Mouse (Mus musculus): ENCODE results near the gene Exoc5. TPM values are rescaled to one million over a fixed set of nuclear protein-coding genes. Genes with fewer than 3 reads are reported as not detected.

Exoc5 gene
- polyA plus RNA-seq, 1 experiment from 2014 or later = 43.2 TPM

GRCm38 (mm10) chr14:49065529-49066273 lies 752 bp downstream of the Exoc5 start, which contains the start of gene Ap5m1:
Ap5m1 (plus strand) TSS chr14:49066097.
- Histone ChIP-seq H3K9me3 (replicated peaks) (no peaks in the 10 kb centered on the region), H3K36me3 (no peaks in the 10 kb centered on the region), H3K4me1 (peaks cover 17% of the 10 kb centered on the region), H3K4me2 (replicated peaks) (peak within 1 kb of the TSS; percentile 66), H3K9ac (peak within 1 kb of the TSS; percentile 91), H3K27ac (replicated peaks) (peak within 1 kb of the TSS; percentile 98), H3K27me3 (no peaks in the 10 kb centered on the region), H3K4me3 (replicated peaks) (peak within 1 kb of the TSS; percentile 89)
- WGBS = under 1% methylated on average over 41 of the region's 62 CpGs
- ATAC-seq (ENCODE audit: insufficient number of reproducible peaks, low FRiP score, low TSS enrichment, low read depth) = peak; percentile 39

GRCm38 (mm10) chr14:49063838-49064237 lies 2.6 kb downstream of the Exoc5 start:
- H3K9me3 ChIP-seq (replicated peaks) = no peaks in the 10 kb centered on the region
- no peaks in the 10 kb centered on the region for H3K27me3 ChIP-seq
- 59% methylated on average over 2 of the region's 2 CpGs for WGBS
- H3K9ac ChIP-seq = no peak overlapping the region
- H3K4me1 ChIP-seq = peaks cover 17% of the 10 kb centered on the region
- no peak for ATAC-seq (ENCODE audit: insufficient number of reproducible peaks, low FRiP score, low TSS enrichment, low read depth)
- H3K36me3 ChIP-seq = no peaks in the 10 kb centered on the region
- no peak overlapping the region for H3K4me3 ChIP-seq (replicated peaks)
- no peak overlapping the region for H3K27ac ChIP-seq (replicated peaks)
- H3K4me2 ChIP-seq (replicated peaks) = no peak overlapping the region

- no peak overlapping the region for H3K9ac ChIP-seq
- ATAC-seq (ENCODE audit: insufficient number of reproducible peaks, low FRiP score, low TSS enrichment, low read depth) = no peak
- H3K27me3 ChIP-seq = no peaks in the 10 kb centered on the region
- no peak overlapping the region for H3K4me3 ChIP-seq (replicated peaks)
- H3K4me1 ChIP-seq = no peaks in the 10 kb centered on the region
- H3K36me3 ChIP-seq = 0 out of 2 replicates have a peak, but pooled peaks cover 6% of the 10 kb centered on the region
- H3K4me2 ChIP-seq (replicated peaks) = no peak overlapping the region
- H3K9me3 ChIP-seq (replicated peaks) = no peaks in the 10 kb centered on the region
- no peak overlapping the region for H3K27ac ChIP-seq (replicated peaks)
These were observed 17.0 kb downstream of the Exoc5 start for GRCm38 (mm10) chr14:49049492-49049891.

- no peak overlapping the region for H3K9ac ChIP-seq
These were observed 20.8 kb downstream of the Exoc5 start for GRCm38 (mm10) chr14:49045610-49046009.

GRCm38 (mm10) chr14:49028991-49029390 lies 37.5 kb downstream of the Exoc5 start:
- peaks cover 20% of the 10 kb centered on the region for H3K36me3 ChIP-seq
- H3K4me1 ChIP-seq = no peaks in the 10 kb centered on the region
- H3K27ac ChIP-seq (replicated peaks) = no peak overlapping the region
- no peak for ATAC-seq (ENCODE audit: insufficient number of reproducible peaks, low FRiP score, low TSS enrichment, low read depth)
- H3K9me3 ChIP-seq (replicated peaks) = no peaks in the 10 kb centered on the region
- H3K27me3 ChIP-seq = no peaks in the 10 kb centered on the region
- no peak overlapping the region for H3K9ac ChIP-seq
- no peak overlapping the region for H3K4me3 ChIP-seq (replicated peaks)
- no peak overlapping the region for H3K4me2 ChIP-seq (replicated peaks)
- WGBS = 81% methylated on average over 5 of the region's 5 CpGs

More at GRCm38 (mm10) chr14:49045610-49046009, 20.8 kb downstream of the Exoc5 start:
- ATAC-seq (ENCODE audit: insufficient number of reproducible peaks, low FRiP score, low TSS enrichment, low read depth) = no peak
- Histone ChIP-seq H3K36me3 (0 out of 2 replicates have a peak, but pooled peaks cover 6% of the 10 kb centered on the region), H3K4me1 (no peaks in the 10 kb centered on the region), H3K4me3 (replicated peaks) (no peak overlapping the region), H3K4me2 (replicated peaks) (no peak overlapping the region), H3K27me3 (no peaks in the 10 kb centered on the region), H3K27ac (replicated peaks) (no peak overlapping the region), H3K9me3 (replicated peaks) (no peaks in the 10 kb centered on the region)
- 88% methylated on average over 4 of the region's 4 CpGs for WGBS

- Histone ChIP-seq H3K36me3 (peaks cover 15% of the 10 kb centered on the region), H3K9ac (no peak overlapping the region), H3K27me3 (no peaks in the 10 kb centered on the region), H3K4me3 (replicated peaks) (no peak overlapping the region), H3K4me2 (replicated peaks) (no peak overlapping the region), H3K4me1 (no peaks in the 10 kb centered on the region), H3K27ac (replicated peaks) (no peak overlapping the region), H3K9me3 (replicated peaks) (no peaks in the 10 kb centered on the region)
- 77% methylated on average over 3 of the region's 3 CpGs for WGBS
- ATAC-seq (ENCODE audit: insufficient number of reproducible peaks, low FRiP score, low TSS enrichment, low read depth) = no peak
These were observed 38.6 kb downstream of the Exoc5 start for GRCm38 (mm10) chr14:49027779-49028368.

GRCm38 (mm10) chr14:49027040-49027778 lies 39.2 kb downstream of the Exoc5 start:
- Histone ChIP-seq H3K27ac (replicated peaks) (no peak overlapping the region), H3K9ac (no peak overlapping the region), H3K36me3 (peaks cover 13% of the 10 kb centered on the region), H3K4me3 (replicated peaks) (no peak overlapping the region), H3K4me1 (no peaks in the 10 kb centered on the region), H3K4me2 (replicated peaks) (no peak overlapping the region), H3K9me3 (replicated peaks) (no peaks in the 10 kb centered on the region), H3K27me3 (no peaks in the 10 kb centered on the region)
- 93% methylated on average over 6 of the region's 6 CpGs for WGBS
- ATAC-seq (ENCODE audit: insufficient number of reproducible peaks, low FRiP score, low TSS enrichment, low read depth) = no peak

GRCm38 (mm10) chr14:49019765-49020164 lies 46.7 kb downstream of the Exoc5 start:
- Histone ChIP-seq H3K4me1 (no peaks in the 10 kb centered on the region), H3K4me2 (replicated peaks) (no peak overlapping the region), H3K9ac (no peak overlapping the region), H3K4me3 (replicated peaks) (no peak overlapping the region), H3K36me3 (peaks cover 14% of the 10 kb centered on the region; the same call in 1 of the 2 replicates), H3K27me3 (no peaks in the 10 kb centered on the region), H3K27ac (replicated peaks) (no peak overlapping the region), H3K9me3 (replicated peaks) (no peaks in the 10 kb centered on the region)
- 86% methylated on average over 5 of the region's 5 CpGs for WGBS
- no peak for ATAC-seq (ENCODE audit: insufficient number of reproducible peaks, low FRiP score, low TSS enrichment, low read depth)

GRCm38 (mm10) chr14:49008399-49009189 lies 57.9 kb downstream of the Exoc5 start:
- H3K27me3 ChIP-seq = no peaks in the 10 kb centered on the region
- no peaks in the 10 kb centered on the region for H3K9me3 ChIP-seq (replicated peaks)
- no peak overlapping the region for H3K9ac ChIP-seq
- H3K4me1 ChIP-seq = no peaks in the 10 kb centered on the region
- H3K4me2 ChIP-seq (replicated peaks) = no peak overlapping the region
- 85% methylated on average over 2 of the region's 2 CpGs for WGBS
- H3K36me3 ChIP-seq = no peaks in the 10 kb centered on the region
- ATAC-seq (ENCODE audit: insufficient number of reproducible peaks, low FRiP score, low TSS enrichment, low read depth) = no peak
- no peak overlapping the region for H3K27ac ChIP-seq (replicated peaks)
- H3K4me3 ChIP-seq (replicated peaks) = no peak overlapping the region

- Histone ChIP-seq H3K36me3 (no peaks in the 10 kb centered on the region), H3K27me3 (no peaks in the 10 kb centered on the region), H3K4me2 (replicated peaks) (no peak overlapping the region), H3K27ac (replicated peaks) (no peak overlapping the region), H3K9me3 (replicated peaks) (no peaks in the 10 kb centered on the region), H3K4me1 (no peaks in the 10 kb centered on the region), H3K9ac (no peak overlapping the region), H3K4me3 (replicated peaks) (no peak overlapping the region)
- WGBS = 91% methylated on average over 2 of the region's 2 CpGs
- no peak for ATAC-seq (ENCODE audit: insufficient number of reproducible peaks, low FRiP score, low TSS enrichment, low read depth)
These were observed 58.5 kb downstream of the Exoc5 start for GRCm38 (mm10) chr14:49007979-49008378.

- 75% methylated on average over 3 of the region's 3 CpGs for WGBS
- Histone ChIP-seq H3K4me3 (replicated peaks) (no peak overlapping the region), H3K9me3 (replicated peaks) (no peaks in the 10 kb centered on the region), H3K4me2 (replicated peaks) (no peak overlapping the region), H3K4me1 (no peaks in the 10 kb centered on the region), H3K27ac (replicated peaks) (no peak overlapping the region), H3K27me3 (no peaks in the 10 kb centered on the region), H3K9ac (no peak overlapping the region), H3K36me3 (no peaks in the 10 kb centered on the region)
- ATAC-seq (ENCODE audit: insufficient number of reproducible peaks, low FRiP score, low TSS enrichment, low read depth) = no peak
These were observed 64.8 kb downstream of the Exoc5 start for GRCm38 (mm10) chr14:49001655-49002054.

Data from embryonic facial prominence, embryonic 15.5 days (tissue).